Mouse (Mus musculus) kidney, adult 9 months (tissue): ENCODE measurements around the gene Gpr180.
A peak's percentile ranks its signal among the peaks of the same experiment; 100 is the strongest.
"Not testable (repeated sequence)": the region's sequence is repeated elsewhere in the genome, so short reads cannot be mapped to it uniquely, and the experiment has no call there.

Experiments
- DNase-seq: peaks from one replicate; pipeline ENCODE4 v3.0.0; 2022

The Gpr180 gene

GRCm38 (mm10) chr14:118136744-118137452, at the start of gene Gpr180:
Gpr180 (plus strand) TSS chr14:118137158.
- DNase-seq, result peak; percentile 95

GRCm38 (mm10) chr14:118088437-118089207, 48.3 kb upstream of the Gpr180 start:
- no peak for DNase-seq

GRCm38 (mm10) chr14:118089215-118089805, 47.6 kb upstream of the Gpr180 start:
- peak; percentile 94 for DNase-seq

- no peak for DNase-seq
Observed at GRCm38 (mm10) chr14:118089806-118090392, 47.1 kb upstream of the Gpr180 start.

GRCm38 (mm10) chr14:118098265-118098664, 38.7 kb upstream of the Gpr180 start:
- DNase-seq, result no peak

GRCm38 (mm10) chr14:118101227-118101990, 35.5 kb upstream of the Gpr180 start:
- no peak for DNase-seq

GRCm38 (mm10) chr14:118107479-118107878, 29.5 kb upstream of the Gpr180 start:
- not testable (repeated sequence) for DNase-seq

- DNase-seq, result no peak
Observed at GRCm38 (mm10) chr14:118113116-118113515, 23.8 kb upstream of the Gpr180 start.

- no peak for DNase-seq
Observed at GRCm38 (mm10) chr14:118124129-118124528, 12.8 kb upstream of the Gpr180 start.

GRCm38 (mm10) chr14:118124771-118125170, 12.2 kb upstream of the Gpr180 start:
- DNase-seq, result peak; percentile 58

- DNase-seq, result no peak
Observed at GRCm38 (mm10) chr14:118126301-118126700, 10.7 kb upstream of the Gpr180 start.

- DNase-seq, result no peak
Observed at GRCm38 (mm10) chr14:118131472-118131871, 5.5 kb upstream of the Gpr180 start.

GRCm38 (mm10) chr14:118131931-118132641, 4.9 kb upstream of the Gpr180 start:
- DNase-seq, result no peak

- peak; percentile 99 for DNase-seq
Observed at GRCm38 (mm10) chr14:118132642-118132977, 4.3 kb upstream of the Gpr180 start, which contains the start of gene Tgds. Tgds (minus strand) TSS chr14:118132755.

GRCm38 (mm10) chr14:118137487-118137886, 529 bp downstream of the Gpr180 start:
- peak; percentile 28 for DNase-seq

GRCm38 (mm10) chr14:118142283-118142682, 5.3 kb downstream of the Gpr180 start:
- DNase-seq, result no peak

GRCm38 (mm10) chr14:118148046-118148445, 11.1 kb downstream of the Gpr180 start:
- DNase-seq, result no peak

GRCm38 (mm10) chr14:118148554-118148953, 11.6 kb downstream of the Gpr180 start:
- no peak for DNase-seq

GRCm38 (mm10) chr14:118150656-118151551, 13.9 kb downstream of the Gpr180 start:
- no peak for DNase-seq

GRCm38 (mm10) chr14:118151651-118152293, 14.8 kb downstream of the Gpr180 start:
- peak; percentile 42 for DNase-seq
